Mouse (Mus musculus) neural tube, embryonic 14.5 days (tissue): ENCODE measurements at regions not wholly inside any gene's neighbourhood (a gene's known extent, or its start where the extent isn't known, plus 50 kb on each side); places are given as distances from the start of the nearest gene placed in this dataset.

Experiments used
- ATAC-seq: fragments of 200-750 bp; cut with Nextera tagmentation; 2 replicates; pipeline ENCODE4 v1.8.0; 2017; ENCODE audit warnings: low read depth, mild to moderate bottlenecking, moderate TSS enrichment, moderate library complexity
- H3K27ac ChIP-seq: fragments of 300-500 bp; sonication (generic); 2 replicates; pipeline ENCODE4 v1.5.1; 2014; ENCODE audit warnings: low read depth, mild to moderate bottlenecking, control low read depth, low read length, moderate library complexity, mixed read lengths
- H3K27me3 ChIP-seq: fragments of 300-500 bp; sonication (generic); 2 replicates; pipeline ENCODE4 v1.6.1; 2014; ENCODE audit warnings: low read length; ENCODE audit not compliant: control insufficient read depth, insufficient read depth
- H3K36me3 ChIP-seq: fragments of 300-500 bp; sonication (generic); 2 replicates; pipeline ENCODE4 v1.6.1; 2014; ENCODE audit warnings: low read length, mixed read lengths; ENCODE audit not compliant: control insufficient read depth, insufficient read depth
- H3K4me1 ChIP-seq: fragments of 300-500 bp; sonication (generic); 2 replicates; pipeline ENCODE4 v1.6.1; 2014; ENCODE audit warnings: low read length; ENCODE audit not compliant: control insufficient read depth, insufficient read depth
- H3K4me2 ChIP-seq: fragments of 300-500 bp; sonication (generic); 2 replicates; pipeline ENCODE4 v1.6.1; 2014; ENCODE audit warnings: mild to moderate bottlenecking, low read depth, low read length, control low read depth
- H3K4me3 ChIP-seq: fragments of 300-500 bp; sonication (generic); 2 replicates; pipeline ENCODE4 v1.5.1; 2014; ENCODE audit warnings: low read depth, low read length, control low read depth, mixed read lengths
- H3K9ac ChIP-seq: fragments of 300-500 bp; sonication (generic); replicated peaks from 2 replicates; pipeline ENCODE4 v1.6.1; 2014; ENCODE audit warnings: low read depth, mild to moderate bottlenecking, control low read depth, low read length, mixed read lengths
- H3K9me3 ChIP-seq: fragments of 300-500 bp; sonication (generic); 2 replicates; pipeline ENCODE4 v1.6.1; 2016; ENCODE audit warnings: low read length; ENCODE audit not compliant: control insufficient read depth
- WGBS: fragments of 180-500 bp; shearing (Covaris S2); extraction: QIAGEN DNeasy Blood & Tissue Kit; methylation state at CpG from one replicate; pipeline ENCODE4 v1.1.7; 2014; 5-methylcytosine and 5-hydroxymethylcytosine counted together

DNA sequence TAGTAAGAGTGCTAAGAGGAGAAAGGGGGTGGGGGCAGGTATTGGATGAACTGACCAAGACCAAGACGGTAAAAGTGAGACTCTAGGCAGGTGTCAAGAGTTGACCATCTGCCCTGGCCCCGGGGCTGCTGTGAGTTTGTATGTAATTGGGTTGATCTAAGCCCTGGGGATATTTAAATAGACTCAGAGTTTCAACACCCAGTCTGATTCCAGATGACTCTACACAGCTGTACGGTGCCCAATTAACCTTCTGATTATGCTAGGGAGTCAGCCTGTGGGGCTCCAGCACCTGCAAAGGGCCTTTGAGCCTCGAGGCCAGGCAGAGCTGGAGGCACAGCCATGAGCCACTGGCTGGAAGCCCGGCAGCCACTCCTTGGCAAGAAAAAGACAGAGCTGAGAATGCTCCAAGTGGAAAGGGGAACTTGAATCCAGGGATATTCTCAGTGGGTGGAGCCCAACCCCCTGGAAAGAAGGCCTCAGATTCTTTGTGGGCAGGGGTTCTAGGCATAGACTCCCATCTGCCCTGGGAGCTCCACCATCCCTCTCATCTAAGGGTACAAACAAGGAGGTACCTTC, 140.8 kb downstream of the Rybp start:
- H3K4me3 ChIP-seq = no peak overlapping the region
- H3K4me1 ChIP-seq = peaks cover 9% of the 10 kb centered on the region
- H3K4me2 ChIP-seq = no peak overlapping the region
- H3K27ac ChIP-seq = no peak overlapping the region
- H3K27me3 ChIP-seq = 0 out of 2 replicates have a peak, but pooled peaks cover 5% of the 10 kb centered on the region
- H3K36me3 ChIP-seq = no peaks in the 10 kb centered on the region
- no peak overlapping the region for H3K9ac ChIP-seq
- 41% methylated on average over 5 of the region's 5 CpGs for WGBS
- ATAC-seq = no peak
- no peaks in the 10 kb centered on the region for H3K9me3 ChIP-seq

DNA sequence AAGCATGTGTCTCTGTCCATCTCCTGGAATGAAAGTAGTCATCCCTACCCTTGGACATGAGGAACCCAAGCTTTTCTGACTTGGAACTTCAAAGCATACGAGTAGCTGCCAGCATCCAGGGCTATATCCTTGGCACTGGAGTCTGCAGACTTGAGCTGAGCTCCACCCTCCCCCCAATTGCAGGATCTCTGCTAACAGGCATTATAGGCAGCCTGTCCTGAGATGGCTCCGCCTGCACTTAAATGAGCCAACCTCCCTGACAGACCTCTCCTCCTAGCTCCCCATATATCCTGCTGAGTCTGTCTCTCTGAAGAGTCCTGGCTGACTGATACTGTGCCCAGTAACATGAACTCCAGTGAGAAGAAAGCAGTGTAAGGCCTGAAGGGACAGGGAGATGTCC, 141.4 kb downstream of the Rybp start:
- peaks cover 9% of the 10 kb centered on the region for H3K4me1 ChIP-seq
- ATAC-seq = no peak
- no peak overlapping the region for H3K4me2 ChIP-seq
- H3K4me3 ChIP-seq = no peak overlapping the region
- H3K27ac ChIP-seq = no peak overlapping the region
- 73% methylated on average over 2 of the region's 2 CpGs for WGBS
- H3K27me3 ChIP-seq = 0 out of 2 replicates have a peak, but pooled peaks cover 5% of the 10 kb centered on the region
- H3K36me3 ChIP-seq = no peaks in the 10 kb centered on the region
- no peaks in the 10 kb centered on the region for H3K9me3 ChIP-seq
- H3K9ac ChIP-seq = no peak overlapping the region

DNA sequence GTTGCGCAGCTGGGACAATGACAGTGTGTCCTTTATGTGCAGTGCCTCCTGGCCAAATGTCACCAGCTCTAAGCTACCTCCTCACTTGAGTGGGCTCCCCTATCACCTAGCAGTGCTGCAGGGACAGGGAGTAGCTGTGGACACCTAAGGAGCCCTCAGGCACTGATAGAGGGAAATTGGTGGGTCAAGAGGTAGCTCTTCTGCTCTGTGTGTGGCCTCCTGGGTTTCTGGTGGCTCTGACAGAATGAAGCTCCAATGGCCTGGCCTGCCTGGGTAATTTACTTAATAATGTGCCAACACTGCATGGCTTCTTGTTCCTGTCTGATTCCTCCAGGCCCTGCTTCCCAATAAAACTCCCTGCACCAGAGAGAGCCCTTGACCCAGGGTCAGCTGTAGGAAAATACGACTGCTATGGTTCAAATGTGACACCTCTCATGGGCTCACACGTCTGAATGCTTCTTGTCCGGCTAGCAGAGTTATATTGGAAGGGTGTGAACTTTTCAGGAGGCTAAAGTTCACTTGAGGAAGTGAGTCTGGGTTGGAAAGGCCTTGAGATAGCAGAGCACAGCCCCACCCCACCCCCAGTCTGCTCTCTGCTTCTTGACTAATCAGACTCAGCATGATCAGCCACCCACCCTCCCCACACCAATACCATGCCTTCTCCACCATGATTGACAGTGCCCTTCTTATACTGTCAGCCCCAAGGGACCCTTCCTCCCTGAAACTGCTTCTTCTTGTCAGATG, 142.6 kb downstream of the Rybp start:
- Histone ChIP-seq H3K4me3 (no peak overlapping the region), H3K36me3 (no peaks in the 10 kb centered on the region), H3K27ac (no peak overlapping the region), H3K4me2 (no peak overlapping the region), H3K4me1 (peaks cover 12% of the 10 kb centered on the region), H3K27me3 (0 out of 2 replicates have a peak, but pooled peaks cover 2% of the 10 kb centered on the region), H3K9me3 (no peaks in the 10 kb centered on the region), H3K9ac (no peak overlapping the region)
- no peak for ATAC-seq
- WGBS = 31% methylated on average over 4 of the region's 4 CpGs

DNA sequence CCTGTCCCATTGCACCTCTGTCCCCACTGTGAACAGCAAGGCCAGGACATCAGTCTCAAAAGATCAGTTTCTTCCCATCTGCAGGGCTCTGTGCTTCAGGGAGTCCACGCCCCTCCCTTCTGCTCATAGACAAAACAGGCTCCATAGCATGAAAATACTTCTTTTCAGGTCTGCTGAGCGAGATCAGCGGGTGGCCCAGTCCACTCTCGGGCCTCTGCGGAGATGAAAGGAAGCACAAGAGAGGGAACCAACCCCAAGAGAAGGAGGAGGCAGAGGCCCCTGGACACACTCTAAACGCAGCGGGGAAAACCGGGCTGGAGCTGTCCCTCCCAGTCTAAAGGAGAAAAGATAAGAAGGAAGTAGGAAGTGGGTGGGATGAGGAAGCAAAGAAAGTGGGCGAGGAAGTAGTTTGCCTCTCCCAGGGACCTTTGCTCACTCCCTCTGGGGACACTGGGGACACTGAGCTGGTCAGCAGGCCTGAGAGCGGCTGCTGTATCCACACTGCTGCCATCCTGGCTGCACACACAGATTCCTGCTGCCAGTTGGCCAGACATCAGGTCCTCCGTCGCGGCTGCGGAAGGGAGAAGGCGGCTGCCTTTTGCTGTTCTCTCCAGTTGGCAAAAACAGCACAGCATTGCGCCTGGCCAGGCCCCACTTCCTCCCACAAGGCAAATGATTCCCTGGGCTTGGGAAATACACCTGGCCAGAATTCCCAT, 143.5 kb downstream of the Rybp start:
- Histone ChIP-seq H3K4me1 (peaks cover 13% of the 10 kb centered on the region), H3K9me3 (no peaks in the 10 kb centered on the region), H3K4me2 (peak overlapping the region; percentile 35), H3K4me3 (no peak overlapping the region), H3K9ac (peak overlapping the region; percentile 22; the same call in 1 of the 2 replicates), H3K27ac (no peak overlapping the region), H3K27me3 (0 out of 2 replicates have a peak, but pooled peaks cover 2% of the 10 kb centered on the region), H3K36me3 (no peaks in the 10 kb centered on the region)
- ATAC-seq = peak; percentile 73; the same call in 1 of the 2 replicates
- 3% methylated on average over 16 of the region's 16 CpGs for WGBS

- Histone ChIP-seq H3K27me3 (0 out of 2 replicates have a peak, but pooled peaks cover 2% of the 10 kb centered on the region), H3K4me2 (no peak overlapping the region), H3K27ac (no peak overlapping the region), H3K4me3 (no peak overlapping the region), H3K9ac (no peak overlapping the region), H3K9me3 (no peaks in the 10 kb centered on the region), H3K4me1 (peaks cover 13% of the 10 kb centered on the region), H3K36me3 (no peaks in the 10 kb centered on the region)
- 82% methylated on average over 5 of the region's 5 CpGs for WGBS
- no peak for ATAC-seq
These were observed 146.1 kb downstream of the Rybp start for GRCm38 (mm10) chr6:100141225-100141624.

- no peak overlapping the region for H3K9ac ChIP-seq
- no peaks in the 10 kb centered on the region for H3K36me3 ChIP-seq
- 53% methylated on average over 6 of the region's 6 CpGs for WGBS
- H3K27me3 ChIP-seq = no peaks in the 10 kb centered on the region
- H3K9me3 ChIP-seq = no peaks in the 10 kb centered on the region
- peaks cover 13% of the 10 kb centered on the region for H3K4me1 ChIP-seq
- H3K4me3 ChIP-seq = no peak overlapping the region
- no peak for ATAC-seq
- no peak overlapping the region for H3K27ac ChIP-seq
- no peak overlapping the region for H3K4me2 ChIP-seq
These were observed 146.6 kb downstream of the Rybp start for GRCm38 (mm10) chr6:100140581-100141114.

- Histone ChIP-seq H3K36me3 (no peaks in the 10 kb centered on the region), H3K27me3 (no peaks in the 10 kb centered on the region), H3K27ac (no peak overlapping the region), H3K4me2 (no peak overlapping the region), H3K4me3 (no peak overlapping the region), H3K4me1 (peaks cover 13% of the 10 kb centered on the region), H3K9ac (no peak overlapping the region), H3K9me3 (no peaks in the 10 kb centered on the region)
- ATAC-seq = no peak
- WGBS = 37% methylated on average over 6 of the region's 6 CpGs
These were observed 147.5 kb downstream of the Rybp start for GRCm38 (mm10) chr6:100139809-100140208.

- Histone ChIP-seq H3K27me3 (no peaks in the 10 kb centered on the region), H3K27ac (no peak overlapping the region), H3K4me3 (no peak overlapping the region), H3K36me3 (no peaks in the 10 kb centered on the region), H3K4me2 (no peak overlapping the region), H3K4me1 (peaks cover 5% of the 10 kb centered on the region), H3K9ac (no peak overlapping the region), H3K9me3 (no peaks in the 10 kb centered on the region)
- WGBS = 93% methylated on average over 2 of the region's 2 CpGs
- ATAC-seq = no peak
These were observed 148.6 kb downstream of the Rybp start for GRCm38 (mm10) chr6:100138659-100139058.

DNA sequence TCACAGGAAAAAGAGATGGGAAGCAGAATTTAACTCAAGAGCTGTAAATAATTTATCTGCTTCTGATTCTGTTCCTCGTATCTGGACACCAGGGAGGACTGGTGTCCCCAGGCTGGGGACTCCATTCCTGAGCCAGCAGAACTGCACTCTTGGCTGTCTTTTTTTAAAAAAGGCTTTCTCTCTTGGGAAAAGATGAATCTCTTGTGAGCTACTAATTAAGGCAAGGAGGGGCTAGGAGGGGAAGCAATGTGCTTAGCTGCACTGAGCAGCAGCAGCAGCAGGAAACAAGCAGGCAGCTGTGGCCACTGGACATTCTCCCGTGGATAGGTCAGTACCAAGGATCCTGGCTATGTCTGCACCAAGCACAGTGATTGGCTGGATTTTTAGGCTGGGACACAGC, 152.1 kb downstream of the Rybp start:
- no peak for ATAC-seq
- H3K4me2 ChIP-seq = no peak overlapping the region
- no peak overlapping the region for H3K27ac ChIP-seq
- H3K36me3 ChIP-seq = no peaks in the 10 kb centered on the region
- H3K9me3 ChIP-seq = no peaks in the 10 kb centered on the region
- H3K27me3 ChIP-seq = no peaks in the 10 kb centered on the region
- no peak overlapping the region for H3K9ac ChIP-seq
- H3K4me3 ChIP-seq = no peak overlapping the region
- WGBS = 15% methylated on average over 2 of the region's 2 CpGs
- H3K4me1 ChIP-seq = peaks cover 7% of the 10 kb centered on the region; the same call in 1 of the 2 replicates
